Mouse (Mus musculus) T-helper 17 cell (primary cell): ENCODE data around the gene Galnt9.

Source experiments
- in situ Hi-C, 2 experiments: fragments of 300-600 bp; cut with MboI, MseI; formaldehyde crosslinking; loops; 1 replicate in 1 of 2; 2 replicates in 1 of 2; pipeline ENCODE4 v1.15.1; 2025; ENCODE audit warnings: high pct_unique_total_duplicates in 2 of 2

Galnt9 gene

DNA sequence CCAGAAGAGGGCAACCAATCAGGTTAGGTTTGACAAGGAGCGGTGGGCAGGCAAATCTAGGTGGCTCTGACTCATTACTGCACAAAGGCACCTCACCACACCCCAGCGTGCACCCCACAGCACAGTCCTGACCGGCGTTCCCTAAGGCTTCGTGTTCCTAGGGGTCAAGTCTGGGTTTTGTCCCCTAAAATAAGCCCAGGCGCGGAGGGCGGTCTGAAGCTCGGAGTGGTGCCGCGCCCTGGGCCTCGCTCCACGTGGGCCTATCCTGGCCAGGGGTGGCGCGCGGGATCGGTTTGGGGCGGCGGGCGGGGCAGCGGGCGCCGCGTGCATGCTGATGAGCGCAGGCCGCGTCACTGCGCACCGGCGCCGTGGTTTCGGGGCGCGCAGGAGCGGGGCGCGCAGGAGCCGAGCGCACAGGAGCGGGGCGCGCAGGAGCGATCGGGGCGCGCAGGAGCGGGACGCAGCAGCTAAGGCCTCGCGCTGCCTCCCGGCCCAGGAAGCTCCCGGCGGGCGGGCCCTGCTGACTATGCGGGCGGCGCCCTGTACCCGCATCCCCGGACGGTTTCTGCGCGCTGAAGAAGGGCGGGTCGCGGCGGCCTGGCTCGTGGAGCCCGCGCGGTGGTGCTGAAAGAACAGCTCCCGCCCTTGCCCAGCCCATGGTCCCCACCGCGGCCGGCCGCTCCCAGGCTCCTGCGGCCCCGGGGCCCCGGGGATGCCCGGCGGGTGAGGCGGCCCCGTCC, at the start of gene Galnt9:
TSS of gene Galnt9 (plus strand) at position 405 of the 740 bp plus-strand sequence.
- in situ Hi-C loops: loop anchor here in 1 of 2 experiments (10.0 kb wide), 1 partner anchor 1191 kb away; the partner anchor contains the start of gene Gm26897

DNA sequence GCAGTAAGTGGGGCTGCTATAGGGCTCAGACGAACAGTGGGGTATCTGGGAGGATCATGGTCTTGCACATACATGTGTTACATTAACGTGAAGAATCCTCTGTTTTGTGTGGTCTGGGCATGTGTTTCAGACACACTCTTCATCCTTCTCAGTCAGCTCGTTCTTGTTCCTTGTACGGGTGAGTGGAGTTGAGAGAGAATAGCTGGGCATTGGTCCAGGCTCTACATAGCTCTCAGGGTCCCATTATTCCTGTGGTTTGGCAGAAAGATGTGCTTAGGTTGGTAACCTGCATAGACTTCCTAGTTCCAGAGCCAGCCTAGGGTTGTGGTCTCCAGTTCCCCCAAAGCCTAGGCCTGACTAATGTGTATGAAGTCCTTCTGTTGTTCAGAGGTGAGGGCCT, 49.8 kb upstream of the Galnt9 start:
- in situ Hi-C loops: no loop called here

DNA sequence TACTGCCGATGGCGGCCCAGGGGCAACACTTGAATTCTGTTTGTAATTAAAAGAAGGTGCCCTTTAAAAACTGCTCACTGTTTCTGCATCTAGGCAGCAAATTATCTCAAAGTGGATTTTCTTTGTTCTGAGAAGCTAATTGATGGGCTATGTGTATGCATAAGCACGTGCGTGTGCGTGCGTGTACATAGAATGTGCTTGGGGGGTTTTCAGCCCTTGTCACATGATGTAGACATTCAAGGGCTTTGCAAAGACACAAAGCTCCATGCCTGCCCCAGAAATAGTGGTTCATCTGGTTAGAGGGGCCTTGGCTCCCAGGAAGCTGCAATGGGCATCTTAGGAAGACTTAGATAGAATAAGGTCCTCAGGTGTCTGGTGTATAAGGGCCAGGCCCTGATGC, 49.1 kb upstream of the Galnt9 start:
- in situ Hi-C loops: no loop called here

DNA sequence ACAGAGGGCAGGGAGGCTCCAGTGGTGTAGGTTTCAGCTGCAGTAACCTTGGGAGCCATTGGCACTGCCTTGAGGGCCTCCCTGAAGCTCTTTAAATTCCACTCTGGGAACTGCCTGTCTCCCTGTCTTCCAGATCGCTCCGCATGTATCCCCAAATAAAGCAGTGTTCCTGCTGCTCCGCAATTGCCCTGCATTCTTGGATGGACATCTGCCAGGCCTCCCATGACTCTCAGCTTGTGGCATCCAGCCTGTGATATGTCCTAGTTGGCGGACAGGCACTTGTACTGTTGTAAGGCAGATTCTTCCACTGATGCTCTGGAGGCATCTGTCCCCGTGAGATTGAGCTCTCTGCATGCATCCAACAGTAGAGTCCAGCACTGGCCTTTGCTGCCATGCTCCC, 46.6 kb upstream of the Galnt9 start:
- in situ Hi-C loops: no loop called here

DNA sequence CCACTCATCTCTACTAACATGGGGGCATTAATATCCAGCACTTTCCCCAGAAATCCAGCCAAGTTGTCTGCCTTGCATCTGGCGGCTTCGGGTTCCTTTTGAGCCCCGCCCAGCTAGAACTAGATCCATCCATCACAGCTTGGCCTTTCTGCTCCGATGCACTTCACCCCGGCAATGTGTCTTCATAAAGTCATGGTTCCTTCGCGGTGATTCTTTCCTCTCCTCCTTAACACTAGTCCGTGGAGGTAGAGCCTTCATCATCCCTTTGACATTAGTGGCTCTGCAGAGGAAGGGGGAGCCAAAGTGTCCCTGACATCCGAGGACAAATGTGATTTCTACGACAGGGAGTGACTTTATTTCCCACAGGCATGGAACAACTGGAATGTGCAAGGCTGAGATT, 46.1 kb upstream of the Galnt9 start:
- in situ Hi-C loops: no loop called here

DNA sequence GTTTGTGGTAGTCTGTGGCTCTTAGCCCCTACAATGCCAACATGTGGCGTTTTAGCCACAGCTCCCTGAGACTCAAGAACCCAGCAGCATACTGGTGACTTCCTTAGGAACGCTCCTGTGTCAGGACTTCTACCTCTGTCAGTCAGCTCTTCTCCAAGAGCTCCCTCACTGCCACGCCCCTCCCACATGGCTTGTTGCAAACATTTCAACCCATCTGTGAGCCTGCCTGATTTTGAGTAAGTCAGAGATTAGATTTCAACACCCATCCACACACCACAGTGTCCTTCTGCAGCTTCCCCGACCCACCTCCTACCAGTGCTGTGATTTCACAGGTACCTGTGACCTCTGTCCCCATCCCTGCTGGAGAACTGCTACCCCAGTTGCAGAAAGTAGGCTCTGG, 43.9 kb upstream of the Galnt9 start:
- in situ Hi-C loops: loop anchor here (5.0 kb wide), 2 partner anchors 127 to 132 kb away; no protein-coding TSS in a partner anchor

DNA sequence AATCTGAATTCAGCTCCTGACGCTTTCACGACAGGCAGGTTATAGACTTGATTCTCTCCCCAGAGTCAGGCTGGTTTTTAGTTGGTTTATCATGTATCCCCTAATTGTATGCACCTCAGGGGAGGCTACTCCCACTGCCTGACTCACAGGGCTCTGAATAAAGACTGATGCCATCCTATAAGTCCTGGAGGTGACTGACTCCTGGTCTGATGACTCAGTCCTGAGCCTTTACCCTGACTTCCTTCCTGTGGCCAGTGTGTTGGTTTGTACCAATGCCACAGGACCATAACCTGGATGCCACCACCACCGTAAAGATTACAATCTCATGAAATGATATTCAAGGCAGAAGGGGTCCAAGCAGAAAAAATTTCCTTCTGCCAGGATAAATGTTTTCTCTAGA, 40.8 kb upstream of the Galnt9 start:
- in situ Hi-C loops: loop anchor here (5.0 kb wide), 2 partner anchors 124 to 129 kb away; no protein-coding TSS in a partner anchor

DNA sequence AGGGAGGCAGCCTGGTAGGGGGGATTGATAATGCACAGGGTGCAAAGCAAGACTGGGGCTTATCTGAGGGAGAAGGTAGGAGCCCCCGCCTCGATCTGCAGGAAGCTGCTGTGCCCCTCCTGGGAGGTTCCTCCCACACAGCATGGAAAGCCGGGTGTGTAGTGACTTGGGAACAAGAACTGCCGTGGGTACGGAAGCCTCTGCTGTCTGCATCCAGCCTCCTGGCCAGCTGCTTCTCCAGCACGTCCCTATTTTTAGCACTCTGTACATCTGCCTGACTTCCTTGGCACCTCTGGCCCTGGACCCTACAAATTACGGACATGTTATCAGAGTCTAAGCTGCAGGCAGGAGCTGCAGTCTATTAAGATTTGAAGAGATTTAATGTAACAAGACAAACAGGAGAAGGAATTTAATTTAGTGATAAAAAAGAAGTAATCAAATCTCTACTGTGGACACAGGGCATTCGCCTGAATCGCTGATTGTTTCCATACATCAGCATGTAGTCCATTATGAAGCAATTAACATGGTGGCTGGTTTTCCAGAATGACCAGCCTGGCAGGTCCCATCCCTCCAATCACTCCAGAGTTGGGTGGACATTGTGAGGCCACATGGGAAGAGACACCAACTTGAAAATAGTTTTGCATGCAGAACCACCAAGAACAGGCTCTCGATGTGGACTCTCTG, 38.4 kb upstream of the Galnt9 start:
- in situ Hi-C loops: no loop called here

DNA sequence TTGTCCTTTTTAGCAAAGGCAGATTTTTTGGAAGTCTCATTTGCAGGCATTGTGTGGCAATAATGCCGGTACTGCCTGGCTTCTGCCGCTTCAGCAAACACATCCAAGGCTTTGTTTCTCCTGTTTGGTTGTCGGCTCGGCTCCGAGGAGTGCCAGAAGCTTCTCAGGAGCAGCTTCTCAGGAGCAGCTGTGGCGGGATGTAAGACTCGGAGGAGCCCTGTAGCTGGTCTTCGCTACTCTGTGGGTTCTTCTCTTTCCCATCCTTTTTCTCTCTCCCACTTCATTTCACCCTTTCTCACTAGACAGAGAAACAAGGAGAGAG, 37.9 kb upstream of the Galnt9 start:
- in situ Hi-C loops: no loop called here

DNA sequence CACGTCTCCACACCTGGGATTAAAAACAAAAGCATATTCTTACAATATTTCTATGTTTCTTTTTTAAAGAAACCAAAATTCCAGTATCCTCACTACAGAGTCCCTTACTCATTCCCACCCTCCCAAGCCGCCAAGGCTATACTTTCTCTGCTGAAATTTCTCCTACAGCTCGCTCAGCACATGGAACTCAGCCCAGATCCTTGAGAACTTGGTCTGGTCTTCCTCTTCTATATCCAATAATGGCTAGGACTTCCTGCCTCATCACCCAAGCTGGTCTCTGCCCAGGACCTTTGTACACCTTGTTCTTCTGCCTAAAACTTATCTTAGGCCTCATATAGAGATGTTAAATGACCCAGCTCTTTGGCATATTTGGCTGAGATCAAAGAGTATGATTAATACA, 37.3 kb upstream of the Galnt9 start:
- in situ Hi-C loops: no loop called here

DNA sequence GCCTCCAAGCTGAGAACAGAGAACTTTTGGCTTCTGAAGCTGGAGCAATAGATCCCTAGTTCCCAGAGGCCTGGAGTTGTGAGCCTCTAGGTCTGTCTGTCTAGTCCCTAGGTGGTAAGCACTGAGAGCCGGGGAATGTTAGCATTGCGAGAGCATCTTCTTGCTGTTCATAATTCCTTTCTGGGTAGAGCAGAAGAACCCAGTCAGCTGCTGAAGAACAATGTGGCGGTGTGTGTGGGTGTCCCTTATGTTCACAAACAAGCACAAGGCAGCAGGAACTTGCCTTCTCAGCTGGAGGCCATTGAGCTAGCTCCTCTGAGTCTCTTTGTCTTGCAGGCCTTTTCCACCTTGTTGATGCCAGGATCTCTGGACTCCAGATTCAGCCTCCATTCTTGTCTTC, 36.2 kb upstream of the Galnt9 start:
- in situ Hi-C loops: no loop called here

DNA sequence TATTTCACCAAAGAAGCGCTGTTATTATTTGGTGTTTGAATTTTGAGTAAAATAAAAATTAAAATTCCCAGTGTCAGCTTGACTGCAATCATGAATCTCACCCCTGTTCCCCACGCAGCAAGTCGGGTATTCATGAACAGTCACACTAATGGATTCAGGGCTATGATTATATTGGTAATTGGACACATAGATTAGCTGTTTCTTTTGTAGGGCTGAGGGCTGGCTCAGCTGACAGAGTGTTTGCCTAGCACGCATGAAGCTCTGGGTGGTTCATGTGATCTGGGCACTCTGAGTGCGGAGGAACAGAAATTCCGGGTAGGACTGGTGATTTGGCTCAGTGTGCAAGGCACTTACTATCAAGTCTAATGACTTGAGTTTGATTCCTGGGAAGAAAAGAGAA, 33.8 kb upstream of the Galnt9 start:
- in situ Hi-C loops: no loop called here

DNA sequence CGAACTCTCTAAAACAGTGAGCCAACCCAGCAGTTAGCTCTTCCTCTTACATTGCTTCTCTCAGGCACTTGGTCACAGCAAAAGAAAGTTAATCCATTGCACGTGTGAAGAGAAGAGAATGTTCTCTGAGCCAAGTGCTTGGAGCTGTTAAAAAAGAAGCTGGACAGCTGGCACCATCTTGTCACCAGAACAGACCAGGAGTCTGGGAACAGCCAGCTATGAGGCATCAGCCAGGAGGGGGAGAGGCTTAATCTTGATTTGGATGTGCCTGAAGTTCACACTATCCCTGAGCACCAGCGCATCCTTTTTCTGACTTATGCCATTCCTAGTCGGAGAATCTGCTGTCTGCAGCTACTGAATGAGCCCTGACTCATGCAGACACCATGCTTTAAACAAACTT, 30.4 kb upstream of the Galnt9 start:
- in situ Hi-C loops: no loop called here

DNA sequence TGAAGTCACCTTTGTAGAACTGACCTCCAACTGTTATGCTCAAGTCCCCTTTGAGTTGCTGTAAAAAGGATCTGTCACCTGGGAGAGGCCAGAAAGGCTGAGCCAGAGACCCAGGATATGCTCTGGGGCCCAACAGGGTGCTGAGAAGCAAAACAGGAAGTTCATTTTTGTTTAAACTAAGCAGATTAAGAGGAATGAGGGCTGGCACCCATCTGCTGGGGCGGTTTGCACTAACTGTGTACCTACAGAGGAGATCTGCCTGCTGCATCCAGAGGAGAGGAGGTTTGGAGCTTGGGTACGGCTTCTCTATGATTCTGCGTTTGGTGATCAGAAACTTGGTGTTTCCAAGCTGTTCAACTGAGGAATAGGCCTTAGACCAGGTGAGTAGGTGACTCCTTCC, 29.5 kb upstream of the Galnt9 start:
- in situ Hi-C loops: no loop called here

DNA sequence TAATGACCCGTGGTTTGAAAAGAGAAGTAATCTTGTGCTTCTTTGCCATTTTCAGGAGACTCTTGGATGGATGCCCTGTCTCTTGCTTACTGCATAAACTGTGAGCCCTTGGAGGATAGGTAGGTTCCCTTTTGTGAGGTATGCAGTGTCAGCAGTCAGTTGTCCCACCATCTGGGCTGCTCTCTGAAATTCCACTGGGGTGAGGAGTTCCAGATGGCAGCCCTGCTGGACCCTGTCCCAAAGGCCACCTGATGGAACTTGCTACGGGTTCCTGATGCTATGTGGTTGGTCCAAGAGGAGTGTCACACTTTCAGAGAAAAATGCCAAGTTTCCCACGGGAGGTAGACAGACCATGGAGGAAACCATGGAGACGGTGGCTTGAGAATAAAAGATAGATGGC, 27.8 kb upstream of the Galnt9 start:
- in situ Hi-C loops: no loop called here

DNA sequence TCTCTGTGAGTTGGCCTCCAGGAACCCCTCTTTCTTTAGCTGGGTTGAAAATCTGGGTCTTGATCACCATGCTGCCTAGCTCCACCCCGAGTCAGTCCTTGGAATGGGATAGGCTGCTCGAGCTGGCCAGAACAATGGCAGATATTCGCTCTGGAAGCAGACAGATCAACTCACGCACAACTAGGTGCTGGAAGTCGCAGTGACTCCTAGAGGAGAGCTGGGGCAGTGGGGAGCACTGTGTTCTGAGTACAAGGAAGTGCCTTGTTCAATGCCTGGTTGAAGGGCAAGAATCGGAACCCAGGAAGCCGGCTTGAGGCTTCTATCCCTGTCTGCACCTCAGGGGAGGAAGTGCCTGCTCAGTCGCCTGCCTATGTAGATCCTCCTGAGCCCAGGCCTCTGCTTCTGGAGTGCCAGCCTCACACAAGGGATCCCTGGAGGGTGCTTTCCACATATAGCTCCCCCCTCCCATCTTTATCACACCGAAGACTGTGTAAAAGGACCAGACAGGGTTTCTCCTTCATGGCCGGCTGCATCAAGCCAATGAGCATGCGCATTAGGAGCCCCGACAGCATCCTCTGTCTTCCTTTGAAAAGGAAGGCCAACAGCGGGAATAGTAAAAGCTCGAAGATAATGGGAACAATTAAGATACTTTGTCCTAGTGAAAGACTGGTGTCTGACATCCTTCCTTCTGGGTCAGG, 25.9 kb upstream of the Galnt9 start:
- in situ Hi-C loops: no loop called here

DNA sequence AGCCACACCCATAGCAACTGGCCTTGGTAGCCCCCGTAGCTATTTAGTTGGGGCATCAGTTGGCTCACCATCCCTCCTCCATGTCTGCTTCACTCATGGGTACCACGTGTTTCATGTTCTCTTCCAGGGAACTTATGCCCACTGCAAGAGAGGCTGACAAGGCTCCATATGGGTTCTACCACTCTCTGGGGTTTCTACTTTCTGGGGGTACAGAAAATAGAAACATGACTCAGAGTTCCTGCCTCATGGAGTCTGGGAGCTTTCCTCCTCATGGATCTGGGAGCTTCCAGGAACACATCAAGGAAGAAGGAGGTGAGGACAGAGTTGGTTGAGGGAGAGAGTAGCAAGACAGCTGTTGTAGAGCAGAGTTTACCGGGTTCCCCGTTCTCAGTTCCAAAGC, 23.2 kb upstream of the Galnt9 start:
- in situ Hi-C loops: no loop called here

DNA sequence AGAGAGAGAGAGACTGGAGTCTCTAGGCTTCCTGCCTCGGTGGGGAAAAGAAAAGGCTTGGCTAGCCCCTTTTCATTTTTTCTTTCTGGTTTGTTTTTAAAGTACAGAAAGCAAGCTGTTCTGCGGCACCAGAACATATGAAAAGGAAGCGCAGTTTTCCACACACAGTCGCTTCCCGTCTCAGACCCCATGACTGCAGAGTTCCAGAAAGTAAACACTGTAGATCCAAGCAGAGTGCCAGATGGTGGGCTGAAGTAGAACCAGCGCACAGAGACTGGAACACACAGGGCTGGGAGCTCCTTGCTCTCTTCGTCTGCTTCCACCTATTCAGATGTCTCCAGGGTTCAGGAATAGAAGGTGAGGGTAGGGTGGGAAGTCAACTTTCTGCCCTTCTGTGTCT, 22.3 kb upstream of the Galnt9 start:
- in situ Hi-C loops: no loop called here

DNA sequence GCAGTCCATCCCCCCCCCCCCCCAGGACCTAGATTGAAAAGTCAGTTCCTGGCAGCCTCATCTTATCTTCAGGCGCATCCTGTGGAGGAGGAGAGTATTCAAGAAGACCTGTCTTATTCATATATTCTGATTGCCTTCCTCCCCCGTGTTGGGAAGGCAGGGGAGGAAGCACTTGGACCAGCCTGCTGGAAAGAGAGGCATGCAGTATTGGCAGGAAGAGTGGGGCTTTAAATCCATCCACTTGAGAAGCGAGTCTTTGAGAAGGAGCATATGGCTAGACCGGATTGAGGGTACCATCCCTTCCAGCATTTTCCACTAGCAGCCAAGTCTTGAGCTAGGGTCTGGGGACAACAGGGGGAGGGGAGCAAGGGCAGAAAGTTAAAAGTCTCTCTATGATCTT, 20.9 kb upstream of the Galnt9 start:
- in situ Hi-C loops: no loop called here

DNA sequence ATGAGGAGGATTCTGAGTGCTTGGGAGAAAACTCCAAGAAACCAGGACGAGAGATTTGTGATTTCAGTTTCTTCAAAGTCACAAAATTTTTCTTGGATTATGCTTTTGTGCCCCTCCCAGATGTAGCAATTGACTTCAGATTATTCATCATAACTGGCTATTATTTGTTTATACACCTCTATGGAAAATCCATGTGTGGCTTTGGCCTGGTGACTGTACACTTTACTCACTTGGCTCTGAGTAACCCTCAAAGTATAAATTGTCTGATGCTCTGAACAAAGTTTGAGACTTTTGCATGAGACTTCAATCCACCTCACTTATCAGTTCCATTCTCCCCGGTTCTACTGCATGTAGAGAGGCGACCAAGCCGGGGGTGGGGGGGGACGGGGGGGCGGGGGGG, 18.5 kb upstream of the Galnt9 start:
- in situ Hi-C loops: no loop called here

DNA sequence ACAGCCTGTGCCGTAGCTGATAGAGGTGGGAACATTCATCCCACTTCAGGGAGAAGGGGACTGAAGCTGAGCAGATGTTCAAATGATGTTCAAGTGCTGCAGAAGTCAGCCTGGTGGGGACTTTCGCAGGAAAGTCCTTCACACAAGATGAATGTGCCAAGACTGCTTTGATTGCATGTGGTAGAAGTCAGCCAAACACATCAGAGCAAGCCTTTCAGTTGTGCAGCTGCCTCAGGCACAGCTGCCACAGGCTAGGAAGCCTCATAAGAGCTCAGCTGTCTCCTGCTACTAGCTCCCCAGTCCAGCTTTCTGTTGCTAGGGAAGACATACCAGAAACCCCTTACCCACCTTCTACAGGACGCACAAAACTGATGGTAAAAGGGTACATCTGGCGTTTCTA, 17.6 kb upstream of the Galnt9 start:
- in situ Hi-C loops: no loop called here

DNA sequence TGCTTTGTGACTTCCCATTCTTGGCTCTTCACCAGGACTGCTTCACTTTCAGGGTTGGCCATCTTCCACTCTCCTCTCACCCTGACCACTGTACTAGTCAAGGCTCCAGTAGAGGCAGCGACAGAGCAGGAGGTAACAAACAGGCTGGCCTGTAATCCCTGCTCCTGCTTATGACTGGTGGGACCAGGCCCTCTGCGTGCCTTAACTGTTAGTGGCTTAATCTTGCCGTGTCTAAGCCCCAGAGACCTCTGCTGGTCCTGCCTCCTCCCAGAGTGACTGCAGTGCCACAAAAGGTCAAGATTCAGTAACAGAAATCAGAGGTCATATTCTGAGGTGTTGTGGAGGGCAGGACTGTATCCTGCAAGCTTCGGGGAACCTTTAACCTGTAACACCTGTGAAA, 13.1 kb upstream of the Galnt9 start:
- in situ Hi-C loops: no loop called here

DNA sequence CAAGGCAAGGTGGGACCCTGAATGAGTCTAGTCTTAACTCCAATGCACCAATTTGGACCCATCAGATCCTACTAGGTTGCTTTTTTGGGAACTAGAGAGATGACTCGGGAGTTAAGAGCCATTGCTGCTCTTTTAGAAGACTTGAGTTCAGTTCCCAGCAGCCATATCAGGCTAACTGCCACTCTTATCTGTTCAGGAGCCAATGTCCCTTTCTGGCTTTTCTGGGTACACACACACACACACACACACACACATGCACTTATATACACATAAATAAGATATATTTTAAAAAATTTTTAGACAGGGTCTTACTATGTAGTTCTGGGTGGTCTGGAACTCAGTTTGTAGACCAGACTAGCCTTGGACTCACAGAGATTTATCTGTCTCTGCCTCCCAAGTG, 9.8 kb upstream of the Galnt9 start:
- in situ Hi-C loops: no loop called here
